Mouse (Mus musculus) Patski (cell line): ENCODE data around the gene Col4a1. TPM values are rescaled to one million over a fixed set of nuclear protein-coding genes. Genes with fewer than 3 reads are reported as not detected.

ENCODE experiments used
- ATAC-seq: fragments of 100-300 bp; one replicate; pipeline ENCODE4 v1.8.0; 2021
- CTCF ChIA-PET: fragments of 350-600 bp; sonication (Branson Sonifier 250); formaldehyde crosslinking; loops from one replicate; lab custom pipeline; 2022; ENCODE audit warnings: inconsistent platforms; lab: Charles Lee
- POLR2A ChIA-PET: fragments of 350-600 bp; sonication (Branson Sonifier 250); formaldehyde crosslinking; loops from one replicate; lab custom pipeline; 2022; ENCODE audit warnings: antibody characterized with exemption, inconsistent platforms; lab: Charles Lee
- DNase-seq: peaks from one replicate; pipeline ENCODE4 v3.0.0-alpha.2; 2011; ENCODE audit warnings: low read depth, low spot score
- H3K27me3 ChIP-seq: fragments of 371-371 bp; one replicate; pipeline ENCODE4 v1.5.1; 2021
- CTCF ChIP-seq: fragments of 100-300 bp; IDR thresholded peaks from one replicate; pipeline ENCODE4 v1.5.1; 2021
- in situ Hi-C: fragments of 300-500 bp; cut with MboI; formaldehyde crosslinking; loops from 3 replicates; pipeline ENCODE4 v1.11.1; 2018; ENCODE audit warnings: low pct_unique_long_range_greater_than_20kb, mixed read lengths
- polyA plus RNA-seq: library from polyadenylated mRNA; unstranded; gene quantifications from one replicate; pipeline ENCODE4 v1.2.3, GENCODE M21; 2021

The Col4a1 gene
- polyA plus RNA-seq, 1 experiment from 2014 or later: 336 TPM

GRCm38 (mm10) chr8:11348622-11349021, 36.0 kb upstream of the Col4a1 start:
- no peak for TF ChIP-seq CTCF
- in situ Hi-C loops: no loop called here
- no peaks in the 10 kb centered on the region for H3K27me3 ChIP-seq
- CTCF ChIA-PET: no interaction called here
- ATAC-seq (no peak), DNase-seq (no peak)
- POLR2A ChIA-PET: interaction anchor here (0.7 kb wide), 1 partner anchor 22 kb away, joined by 6 read pairs; no protein-coding TSS in a partner anchor

- no peak for TF ChIP-seq CTCF
- CTCF ChIA-PET: no interaction called here
- in situ Hi-C loops: no loop called here
- no peak for DNase-seq
- no peaks in the 10 kb centered on the region for H3K27me3 ChIP-seq
- ATAC-seq: no peak
- POLR2A ChIA-PET: no interaction called here
Measured at GRCm38 (mm10) chr8:11347699-11348098, 35.1 kb upstream of the Col4a1 start.

- TF ChIP-seq CTCF: no peak
- ChIA-PET CTCF (interaction anchor here (0.8 kb wide), 1 partner anchor 16 kb away, joined by 4 read pairs; no protein-coding TSS in a partner anchor), POLR2A (interaction anchor here (1.0 kb wide), 1 partner anchor 18 kb away, joined by 3 read pairs; no protein-coding TSS in a partner anchor)
- in situ Hi-C loops: no loop called here
- ATAC-seq: no peak
- no peak for DNase-seq
- no peaks in the 10 kb centered on the region for H3K27me3 ChIP-seq
Measured at GRCm38 (mm10) chr8:11346225-11346624, 33.6 kb upstream of the Col4a1 start.

- no peaks in the 10 kb centered on the region for H3K27me3 ChIP-seq
- no peak for DNase-seq
- CTCF ChIA-PET: interaction anchor here (1.4 kb wide), 2 partner anchors 8 to 13 kb away, joined by 3 read pairs; no protein-coding TSS in a partner anchor
- in situ Hi-C loops: no loop called here
- POLR2A ChIA-PET: interaction anchor here (1.3 kb wide), 1 partner anchor 77 kb away, joined by 3 read pairs; no protein-coding TSS in a partner anchor
- TF ChIP-seq CTCF: no peak
- no peak for ATAC-seq
Measured at GRCm38 (mm10) chr8:11344459-11344858, 31.8 kb upstream of the Col4a1 start.

GRCm38 (mm10) chr8:11341111-11341566, 28.5 kb upstream of the Col4a1 start:
- CTCF ChIA-PET: interaction anchor here (1.0 to 1.7 kb wide), 2 partner anchors 17 to 26 kb away, joined by 3 to 4 read pairs; no protein-coding TSS in a partner anchor
- DNase-seq (no peak), ATAC-seq (no peak)
- in situ Hi-C loops: no loop called here
- H3K27me3 ChIP-seq: no peaks in the 10 kb centered on the region
- no peak for TF ChIP-seq CTCF
- POLR2A ChIA-PET: no interaction called here

GRCm38 (mm10) chr8:11340310-11341110, 27.9 kb upstream of the Col4a1 start:
- POLR2A ChIA-PET: no interaction called here
- no peak for TF ChIP-seq CTCF
- CTCF ChIA-PET: interaction anchor here (1.7 kb wide), 1 partner anchor 25 kb away, joined by 4 read pairs; no protein-coding TSS in a partner anchor
- in situ Hi-C loops: no loop called here
- ATAC-seq (peak; percentile 82), DNase-seq (no peak)
- no peaks in the 10 kb centered on the region for H3K27me3 ChIP-seq

GRCm38 (mm10) chr8:11338507-11338906, 25.9 kb upstream of the Col4a1 start:
- ATAC-seq (no peak), DNase-seq (no peak)
- ChIA-PET CTCF (no interaction called here), POLR2A (no interaction called here)
- no peaks in the 10 kb centered on the region for H3K27me3 ChIP-seq
- no peak for TF ChIP-seq CTCF
- in situ Hi-C loops: no loop called here

GRCm38 (mm10) chr8:11337642-11338041, 25.0 kb upstream of the Col4a1 start:
- in situ Hi-C loops: no loop called here
- DNase-seq: no peak
- H3K27me3 ChIP-seq: no peaks in the 10 kb centered on the region
- TF ChIP-seq CTCF: no peak
- ChIA-PET CTCF (no interaction called here), POLR2A (no interaction called here)
- ATAC-seq: no peak

- no peak for TF ChIP-seq CTCF
- POLR2A ChIA-PET: interaction anchor here (0.8 to 0.9 kb wide), 2 partner anchors 13 to 21 kb away, joined by 4 to 5 read pairs; no protein-coding TSS in a partner anchor
- no peak for ATAC-seq
- in situ Hi-C loops: no loop called here
- no peaks in the 10 kb centered on the region for H3K27me3 ChIP-seq
- DNase-seq: no peak
- CTCF ChIA-PET: interaction anchor here (1.3 to 2.4 kb wide), 3 partner anchors 10 to 72 kb away, joined by 4 to 6 read pairs (median 5); no protein-coding TSS in a partner anchor
Measured at GRCm38 (mm10) chr8:11336346-11336745, 23.7 kb upstream of the Col4a1 start.

- POLR2A ChIA-PET: no interaction called here
- in situ Hi-C loops: no loop called here
- no peaks in the 10 kb centered on the region for H3K27me3 ChIP-seq
Measured at GRCm38 (mm10) chr8:11335238-11335637, 22.6 kb upstream of the Col4a1 start.

GRCm38 (mm10) chr8:11334493-11334892, 21.9 kb upstream of the Col4a1 start:
- ChIA-PET POLR2A (no interaction called here), CTCF (no interaction called here)
- no peak for TF ChIP-seq CTCF
- H3K27me3 ChIP-seq: no peaks in the 10 kb centered on the region
- in situ Hi-C loops: no loop called here
- ATAC-seq (no peak), DNase-seq (no peak)

More at GRCm38 (mm10) chr8:11335238-11335637, 22.6 kb upstream of the Col4a1 start:
- TF ChIP-seq CTCF: no peak
- CTCF ChIA-PET: interaction anchor here (1.3 to 2.4 kb wide), 2 partner anchors 8 to 71 kb away, joined by 4 to 6 read pairs; no protein-coding TSS in a partner anchor
- ATAC-seq (no peak), DNase-seq (no peak)
